Mouse (Mus musculus): ENCODE data around the gene Snx33.

- TF ChIP-seq CTCF (conservative IDR thresholded peaks at IDR 0.05; ENCODE audit: low read length), result no peak
- no peak for TF ChIP-seq NANOG (IDR thresholded peaks at IDR 0.05; ENCODE audit: borderline replicate concordance, low read length)
- TF ChIP-seq POU5F1 (IDR thresholded peaks at IDR 0.05; ENCODE audit: borderline replicate concordance, low read length), result no peak
Measured at GRCm38 (mm10) chr9:56868292-56868691, 59.9 kb downstream of the Snx33 start.
